Mouse (Mus musculus) neural tube, embryonic 12.5 days (tissue): ENCODE measurements at regions not wholly inside any gene's neighbourhood (a gene's known extent, or its start where the extent isn't known, plus 50 kb on each side); places are given as distances from the start of the nearest gene placed in this dataset.

Experiments used
- ATAC-seq: fragments of 200-750 bp; cut with Nextera tagmentation; 2 replicates; pipeline ENCODE4 v1.8.0; 2017; ENCODE audit warnings: low read depth, mild to moderate bottlenecking, moderate TSS enrichment, moderate library complexity; ENCODE audit not compliant: low FRiP score
- H3K27ac ChIP-seq: fragments of 300-500 bp; sonication (generic); 2 replicates; pipeline ENCODE4 v1.5.1; 2016
- H3K27me3 ChIP-seq: fragments of 300-500 bp; sonication (generic); replicated peaks from 2 replicates; pipeline ENCODE4 v1.6.1; 2016; ENCODE audit warnings: mild to moderate bottlenecking
- H3K36me3 ChIP-seq: fragments of 300-500 bp; sonication (generic); 2 replicates; pipeline ENCODE4 v1.6.1; 2016; ENCODE audit warnings: mild to moderate bottlenecking
- H3K4me1 ChIP-seq: fragments of 300-500 bp; sonication (generic); 2 replicates; pipeline ENCODE4 v1.6.1; 2016
- H3K4me2 ChIP-seq: fragments of 300-500 bp; sonication (generic); replicated peaks from 2 replicates; pipeline ENCODE4 v1.6.1; 2016; ENCODE audit warnings: mild to moderate bottlenecking
- H3K4me3 ChIP-seq: fragments of 300-500 bp; sonication (generic); 2 replicates; pipeline ENCODE4 v1.5.1; 2016
- H3K9ac ChIP-seq: fragments of 300-500 bp; sonication (generic); 2 replicates; pipeline ENCODE4 v1.6.1; 2016; ENCODE audit warnings: mild to moderate bottlenecking
- H3K9me3 ChIP-seq: fragments of 300-500 bp; sonication (generic); 2 replicates; pipeline ENCODE4 v1.6.1; 2016; ENCODE audit warnings: mild to moderate bottlenecking
- WGBS: fragments of 180-500 bp; shearing (Covaris S2); methylation state at CpG from one replicate; pipeline ENCODE4 v1.1.7; 2016; 5-methylcytosine and 5-hydroxymethylcytosine counted together

DNA sequence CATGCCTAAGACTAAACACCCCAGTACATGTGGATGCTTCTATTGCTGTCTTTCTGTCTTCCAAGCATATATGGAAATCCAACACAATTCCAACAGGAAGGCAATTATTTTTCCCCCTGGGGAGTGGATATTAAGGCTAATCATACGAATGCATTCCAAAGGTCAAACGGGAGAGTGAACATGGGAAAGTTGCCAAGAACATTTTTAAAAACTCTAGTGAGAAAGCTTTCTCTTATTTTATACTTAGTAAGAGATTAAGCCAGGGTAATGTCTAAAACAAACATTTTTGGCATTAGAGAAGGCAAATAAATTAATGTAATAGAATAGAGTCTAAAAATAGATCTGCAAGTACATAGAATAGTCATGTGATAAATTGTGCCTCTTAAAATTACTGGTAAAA, 332.4 kb downstream of the Ets1 start:
- H3K27ac ChIP-seq = no peak overlapping the region
- no peaks in the 10 kb centered on the region for H3K27me3 ChIP-seq
- no peak overlapping the region for H3K4me2 ChIP-seq
- H3K4me1 ChIP-seq = 0 out of 2 replicates have a peak, but pooled peaks cover 5% of the 10 kb centered on the region
- H3K36me3 ChIP-seq = no peaks in the 10 kb centered on the region
- no peaks in the 10 kb centered on the region for H3K9me3 ChIP-seq
- no peak overlapping the region for H3K9ac ChIP-seq
- no peak overlapping the region for H3K4me3 ChIP-seq
- WGBS = 79% methylated on average over 2 of the region's 2 CpGs
- ATAC-seq = no peak

DNA sequence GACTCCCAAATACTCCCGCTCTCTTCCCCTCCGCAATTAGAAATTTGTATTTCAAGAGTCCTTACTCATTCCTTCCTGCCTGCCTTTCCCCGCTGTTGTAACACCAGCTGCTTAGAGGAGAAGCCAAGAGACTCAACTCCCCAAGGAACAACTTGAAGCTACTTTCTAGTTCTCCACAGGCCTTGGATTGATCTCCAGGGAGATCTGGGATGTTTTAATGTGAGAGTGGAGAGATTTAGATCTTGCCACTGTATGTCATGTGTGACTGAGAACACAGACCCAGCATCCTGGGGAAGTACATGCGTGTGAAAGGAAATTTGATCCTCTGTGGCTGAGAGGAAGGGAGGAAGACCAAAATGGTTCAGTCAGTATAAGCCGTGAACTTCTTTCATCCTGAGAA, 335.4 kb downstream of the Ets1 start:
- Histone ChIP-seq H3K4me3 (no peak overlapping the region), H3K27me3 (no peaks in the 10 kb centered on the region), H3K27ac (no peak overlapping the region), H3K36me3 (no peaks in the 10 kb centered on the region), H3K9me3 (no peaks in the 10 kb centered on the region), H3K4me2 (no peak overlapping the region), H3K4me1 (0 out of 2 replicates have a peak, but pooled peaks cover 5% of the 10 kb centered on the region), H3K9ac (no peak overlapping the region)
- 76% methylated on average over 5 of the region's 5 CpGs for WGBS
- ATAC-seq = no peak

DNA sequence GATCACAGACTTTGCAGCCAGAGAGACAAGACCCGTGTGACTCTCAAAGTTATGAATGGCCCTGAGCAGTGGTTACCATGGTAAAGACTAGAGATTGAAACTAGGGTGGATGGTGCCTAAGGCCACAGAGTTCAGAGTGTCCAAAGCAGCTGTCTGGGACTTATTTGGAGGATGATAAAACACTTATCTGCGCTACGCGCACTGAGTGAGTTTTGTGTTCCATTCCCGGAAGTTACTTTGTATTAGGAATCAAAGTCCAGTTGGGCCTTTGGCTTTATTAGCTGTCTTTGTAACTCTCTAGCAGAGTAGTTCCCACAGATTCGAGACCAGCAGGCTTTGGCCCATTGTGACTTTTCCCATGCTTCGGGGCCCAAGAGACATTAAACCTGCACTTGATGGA, 335.9 kb downstream of the Ets1 start:
- 63% methylated on average over 7 of the region's 7 CpGs for WGBS
- Histone ChIP-seq H3K4me1 (0 out of 2 replicates have a peak, but pooled peaks cover 5% of the 10 kb centered on the region), H3K4me2 (no peak overlapping the region), H3K36me3 (no peaks in the 10 kb centered on the region), H3K4me3 (no peak overlapping the region), H3K9me3 (no peaks in the 10 kb centered on the region), H3K27ac (no peak overlapping the region), H3K9ac (no peak overlapping the region), H3K27me3 (no peaks in the 10 kb centered on the region)
- ATAC-seq = no peak

DNA sequence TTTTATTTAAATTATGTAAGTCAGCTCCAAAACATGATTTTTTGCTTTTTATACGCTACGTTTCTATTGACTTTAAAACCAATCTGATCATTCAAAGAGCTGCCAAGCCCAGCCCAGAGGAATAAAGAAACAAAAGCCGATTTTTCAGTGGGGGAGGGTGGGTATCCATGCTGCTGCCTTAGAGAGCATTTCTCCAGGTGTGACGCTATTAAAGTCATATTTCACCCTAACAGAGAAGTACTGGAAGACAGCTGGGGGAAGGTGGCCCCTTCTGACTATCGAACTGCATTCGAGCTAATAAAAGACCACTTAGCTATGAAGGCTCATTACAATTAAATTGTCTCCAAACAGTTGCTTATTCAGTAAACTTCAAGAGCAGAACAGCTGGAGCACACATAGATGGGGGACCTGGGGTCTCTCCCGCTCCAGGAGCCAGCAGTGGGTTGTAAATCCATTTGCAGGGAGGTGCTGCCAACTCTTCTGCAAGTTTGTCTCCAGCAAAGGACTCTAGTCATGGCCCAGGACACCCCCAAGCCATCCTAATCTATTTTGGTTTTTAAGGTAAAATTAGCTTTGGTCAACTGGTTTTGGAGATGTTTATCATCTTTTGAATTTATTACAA, 336.5 kb downstream of the Ets1 start:
- Histone ChIP-seq H3K9ac (no peak overlapping the region), H3K4me3 (no peak overlapping the region), H3K4me1 (0 out of 2 replicates have a peak, but pooled peaks cover 5% of the 10 kb centered on the region), H3K36me3 (no peaks in the 10 kb centered on the region), H3K4me2 (no peak overlapping the region), H3K27me3 (no peaks in the 10 kb centered on the region), H3K9me3 (no peaks in the 10 kb centered on the region), H3K27ac (no peak overlapping the region)
- 51% methylated on average over 7 of the region's 7 CpGs for WGBS
- no peak for ATAC-seq

DNA sequence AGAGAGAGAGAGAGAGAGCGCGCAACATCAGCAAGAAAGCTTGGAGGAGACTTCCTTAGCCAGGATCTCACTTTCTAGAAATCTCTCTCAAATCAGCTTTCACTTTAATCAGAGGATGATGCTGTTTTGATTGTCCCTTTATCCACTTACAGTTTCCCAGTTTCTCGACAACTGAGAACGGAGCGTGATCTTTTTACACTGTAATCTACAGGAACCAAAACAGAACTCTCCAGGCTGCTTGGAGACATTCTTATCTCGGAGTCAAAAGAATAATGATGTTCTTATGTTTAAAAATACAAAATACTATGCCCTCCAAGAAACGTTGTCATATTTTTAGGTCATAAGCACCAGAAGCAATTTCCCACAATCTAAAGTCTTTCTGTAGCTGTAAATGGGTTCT, 341.7 kb downstream of the Ets1 start:
- Histone ChIP-seq H3K4me2 (no peak overlapping the region), H3K27me3 (no peaks in the 10 kb centered on the region), H3K9me3 (no peaks in the 10 kb centered on the region), H3K4me3 (no peak overlapping the region), H3K9ac (no peak overlapping the region), H3K4me1 (0 out of 2 replicates have a peak, but pooled peaks cover under 1% of the 10 kb centered on the region), H3K27ac (no peak overlapping the region), H3K36me3 (no peaks in the 10 kb centered on the region)
- 87% methylated on average over 7 of the region's 7 CpGs for WGBS
- no peak for ATAC-seq

DNA sequence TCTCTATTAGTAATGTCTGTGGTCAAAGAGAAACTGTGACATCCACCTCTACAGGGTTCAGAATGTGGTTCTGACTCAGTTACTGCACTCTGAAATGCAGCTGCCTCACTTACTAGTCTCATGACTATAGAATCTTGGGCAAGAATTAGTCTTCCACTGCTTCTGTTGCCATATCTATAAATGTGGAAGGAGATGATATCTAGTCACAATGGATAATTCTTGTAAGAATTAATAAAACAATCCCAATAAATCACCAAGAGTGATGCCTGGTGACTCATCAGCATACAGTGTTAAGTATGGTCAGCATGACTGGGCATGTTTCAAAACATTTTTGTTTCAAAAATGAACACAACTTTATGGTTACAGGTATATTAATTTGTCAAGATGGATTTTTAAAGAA, 344.8 kb downstream of the Ets1 start:
- no peak overlapping the region for H3K9ac ChIP-seq
- no peak overlapping the region for H3K4me2 ChIP-seq
- ATAC-seq = no peak
- H3K4me3 ChIP-seq = no peak overlapping the region
- H3K27me3 ChIP-seq = no peaks in the 10 kb centered on the region
- H3K4me1 ChIP-seq = no peaks in the 10 kb centered on the region
- no peaks in the 10 kb centered on the region for H3K9me3 ChIP-seq
- H3K36me3 ChIP-seq = no peaks in the 10 kb centered on the region
- H3K27ac ChIP-seq = no peak overlapping the region

DNA sequence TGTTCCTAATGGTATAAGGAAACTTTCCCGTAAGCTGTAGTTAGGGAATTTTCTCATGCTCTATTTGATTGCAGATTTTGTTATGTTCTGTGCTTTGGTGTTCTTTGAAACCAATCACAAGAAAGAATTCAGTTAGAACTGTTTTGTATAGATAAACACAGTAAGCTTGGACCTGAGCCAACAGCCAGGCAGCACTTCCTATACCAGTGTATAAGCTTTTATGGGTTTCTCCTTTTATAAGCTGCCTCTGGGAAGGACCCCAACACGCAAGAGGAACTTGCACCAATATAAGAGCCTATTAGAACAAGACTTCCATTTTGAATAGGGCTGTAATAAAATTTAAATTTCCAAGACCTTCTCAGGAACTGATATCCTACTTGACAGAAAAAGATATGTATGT, 347.2 kb downstream of the Ets1 start:
- H3K9ac ChIP-seq = no peak overlapping the region
- no peaks in the 10 kb centered on the region for H3K4me1 ChIP-seq
- no peak overlapping the region for H3K4me2 ChIP-seq
- no peaks in the 10 kb centered on the region for H3K27me3 ChIP-seq
- H3K27ac ChIP-seq = no peak overlapping the region
- no peaks in the 10 kb centered on the region for H3K36me3 ChIP-seq
- no peaks in the 10 kb centered on the region for H3K9me3 ChIP-seq
- H3K4me3 ChIP-seq = no peak overlapping the region
- 78% methylated on average over 2 of the region's 2 CpGs for WGBS
- no peak for ATAC-seq

DNA sequence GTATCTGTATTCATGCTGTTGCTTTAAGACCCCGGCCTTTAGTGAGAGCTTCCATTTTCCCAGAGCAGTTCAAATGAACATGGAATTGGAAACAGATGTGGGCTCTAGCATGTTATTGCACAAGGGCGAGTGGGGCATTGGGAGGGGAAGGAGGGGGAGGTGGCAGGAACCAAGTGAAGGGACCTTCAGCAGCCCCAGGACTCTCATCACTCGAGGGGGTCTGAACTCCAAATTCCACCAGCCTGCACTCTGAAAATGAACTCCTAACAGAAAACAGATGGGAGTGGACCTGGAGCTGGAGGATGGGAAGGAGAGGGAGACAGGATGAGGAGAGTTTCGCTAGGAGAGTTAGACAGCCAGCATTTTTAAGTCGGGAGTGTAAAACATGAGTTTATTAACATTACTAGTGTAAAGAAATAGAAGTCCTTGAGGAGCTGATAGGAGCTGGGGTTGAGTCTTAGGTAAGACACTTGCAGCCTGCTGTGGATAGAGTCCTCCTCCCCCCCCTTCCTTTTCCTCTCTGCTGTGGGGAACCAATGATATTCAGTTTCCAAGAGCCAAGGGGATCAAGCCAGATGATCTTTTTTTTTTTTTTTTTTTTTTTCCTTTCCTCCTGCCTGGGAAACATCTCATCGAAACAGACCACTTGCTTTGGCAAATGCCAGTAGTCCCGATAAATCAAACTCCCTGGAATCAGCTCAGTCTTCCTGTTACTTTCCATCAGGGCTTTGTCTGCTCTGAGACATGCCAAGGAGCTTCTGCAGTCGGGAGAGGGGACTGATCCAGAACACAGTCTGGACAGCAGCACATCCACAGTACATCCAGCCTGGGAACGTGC, 351.0 kb downstream of the Ets1 start:
- 63% methylated on average over 9 of the region's 9 CpGs for WGBS
- Histone ChIP-seq H3K4me1 (no peaks in the 10 kb centered on the region), H3K4me3 (no peak overlapping the region), H3K9me3 (no peaks in the 10 kb centered on the region), H3K9ac (no peak overlapping the region), H3K36me3 (no peaks in the 10 kb centered on the region), H3K4me2 (no peak overlapping the region), H3K27me3 (no peaks in the 10 kb centered on the region), H3K27ac (no peak overlapping the region)
- no peak for ATAC-seq

DNA sequence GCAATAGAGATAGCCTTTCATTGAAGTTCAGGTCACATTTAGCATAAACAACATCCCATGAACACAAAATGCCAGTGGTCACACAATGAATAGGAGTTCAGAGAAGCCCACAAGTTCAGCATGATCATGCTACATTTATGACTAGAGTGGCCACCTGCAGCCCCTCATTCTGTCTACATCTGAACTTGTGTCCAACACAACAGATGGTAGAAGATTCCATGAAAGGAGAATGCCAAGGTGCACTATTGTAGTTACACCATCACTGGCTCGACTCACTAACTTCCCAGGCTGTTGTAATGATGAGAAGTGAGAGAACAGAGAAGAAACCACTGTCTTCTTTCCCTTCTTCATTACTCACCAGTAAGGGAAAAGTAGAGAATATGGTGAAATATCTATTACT, 353.0 kb downstream of the Ets1 start:
- no peak overlapping the region for H3K4me3 ChIP-seq
- H3K9me3 ChIP-seq = no peaks in the 10 kb centered on the region
- ATAC-seq = no peak
- H3K27me3 ChIP-seq = no peaks in the 10 kb centered on the region
- H3K27ac ChIP-seq = no peak overlapping the region
- no peaks in the 10 kb centered on the region for H3K4me1 ChIP-seq
- no peak overlapping the region for H3K9ac ChIP-seq
- H3K36me3 ChIP-seq = no peaks in the 10 kb centered on the region
- 91% methylated on average over 1 of the region's 1 CpGs for WGBS
- H3K4me2 ChIP-seq = no peak overlapping the region

DNA sequence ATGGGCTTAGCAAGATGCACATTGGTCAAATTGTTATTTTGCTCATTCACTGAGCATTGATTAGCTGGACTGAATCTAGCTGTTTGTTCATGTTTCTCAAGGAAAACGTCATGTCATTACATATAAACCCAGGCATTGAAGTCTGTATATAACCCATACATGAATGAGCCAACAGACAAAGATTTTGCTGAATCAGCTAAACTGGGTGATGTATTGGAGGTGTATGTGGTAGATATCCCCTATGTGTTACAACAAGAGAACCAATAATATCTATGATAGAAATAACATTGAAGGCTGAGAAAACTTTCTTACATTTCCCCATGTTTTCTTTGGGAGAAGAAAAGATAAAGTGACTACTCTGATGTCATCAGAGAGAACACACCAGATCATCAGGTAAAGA, 362.3 kb downstream of the Ets1 start:
- Histone ChIP-seq H3K4me2 (no peak overlapping the region), H3K4me3 (no peak overlapping the region), H3K36me3 (no peaks in the 10 kb centered on the region), H3K27ac (no peak overlapping the region), H3K27me3 (no peaks in the 10 kb centered on the region), H3K4me1 (no peaks in the 10 kb centered on the region), H3K9ac (no peak overlapping the region), H3K9me3 (no peaks in the 10 kb centered on the region)
- ATAC-seq = no peak
- 85% methylated on average over 1 of the region's 1 CpGs for WGBS

DNA sequence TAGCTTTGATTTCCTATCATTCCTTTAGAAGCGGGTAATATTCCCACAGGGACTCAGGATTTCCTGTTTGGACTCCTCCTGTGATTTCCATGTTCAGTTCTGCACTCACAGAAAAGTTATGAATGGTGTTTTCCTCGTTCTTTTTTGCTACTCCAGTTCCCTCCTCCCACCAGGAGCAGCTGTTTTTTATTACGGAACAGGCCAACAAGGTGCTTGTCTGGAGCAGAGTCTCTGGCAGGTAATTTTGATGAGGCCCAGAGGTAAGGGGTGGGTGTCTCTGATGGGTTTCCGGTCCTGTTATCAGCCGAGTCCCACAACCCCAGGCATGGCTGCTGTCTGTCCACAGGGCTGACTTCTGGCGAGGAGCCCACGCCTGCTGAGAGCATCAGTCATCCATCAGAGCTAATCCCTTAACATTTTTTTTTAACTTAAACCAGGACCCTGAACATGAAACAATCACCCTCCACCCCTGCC, 364.7 kb downstream of the Ets1 start:
- Histone ChIP-seq H3K36me3 (no peaks in the 10 kb centered on the region), H3K9ac (no peak overlapping the region), H3K9me3 (no peaks in the 10 kb centered on the region), H3K27me3 (no peaks in the 10 kb centered on the region), H3K4me2 (no peak overlapping the region), H3K4me3 (no peak overlapping the region), H3K4me1 (no peaks in the 10 kb centered on the region), H3K27ac (no peak overlapping the region)
- no peak for ATAC-seq
- WGBS = 69% methylated on average over 7 of the region's 7 CpGs

DNA sequence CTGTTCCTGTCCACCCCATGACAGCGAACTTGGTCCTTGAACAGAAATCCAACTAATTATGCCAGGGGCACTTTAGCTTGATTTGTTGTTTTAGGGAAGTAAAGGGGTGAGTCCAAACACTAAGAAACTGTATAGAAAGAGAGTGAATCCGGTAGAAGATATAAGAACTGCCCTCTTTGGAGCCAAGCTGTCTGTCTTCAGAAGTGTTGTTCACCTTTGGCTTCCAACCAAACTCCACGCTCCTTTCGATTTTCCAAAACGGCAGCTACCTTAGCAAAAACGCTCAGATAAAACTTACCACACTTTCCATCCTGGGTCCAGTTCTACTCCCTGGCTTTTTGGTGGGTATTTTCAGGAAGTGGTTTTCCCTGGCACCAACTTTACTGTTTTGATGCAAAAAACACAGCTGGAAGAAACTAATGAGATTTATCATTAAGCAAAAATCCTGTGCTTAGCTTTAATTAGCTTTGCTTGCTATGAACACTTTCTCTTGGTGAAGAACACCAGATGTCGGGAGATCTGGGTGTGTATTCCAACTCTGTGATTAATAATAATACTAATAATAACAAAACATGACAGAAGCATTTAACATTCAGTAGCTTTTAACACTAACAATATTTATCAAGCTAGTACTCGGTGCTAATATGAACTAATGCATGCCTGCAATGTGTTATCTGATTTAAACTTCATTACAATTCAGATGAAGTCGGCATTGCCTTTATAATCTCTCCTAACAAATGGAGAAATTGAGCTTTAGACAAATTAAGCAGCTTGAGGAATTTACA, 365.3 kb downstream of the Ets1 start:
- WGBS = 84% methylated on average over 9 of the region's 9 CpGs

More for the DNA sequence above, 365.3 kb downstream of the Ets1 start:
- Histone ChIP-seq H3K9me3 (no peaks in the 10 kb centered on the region), H3K4me2 (no peak overlapping the region), H3K9ac (no peak overlapping the region), H3K27ac (no peak overlapping the region), H3K27me3 (no peaks in the 10 kb centered on the region), H3K4me1 (no peaks in the 10 kb centered on the region), H3K36me3 (no peaks in the 10 kb centered on the region), H3K4me3 (no peak overlapping the region)
- no peak for ATAC-seq
